Mouse (Mus musculus): ENCODE data around the gene Accs. TPM values are rescaled to one million over a fixed set of nuclear protein-coding genes. Genes with fewer than 3 reads are reported as not detected.

Gene Accs
- polyA plus RNA-seq, 1 experiment from 2014 or later: 8.8 TPM

DNA sequence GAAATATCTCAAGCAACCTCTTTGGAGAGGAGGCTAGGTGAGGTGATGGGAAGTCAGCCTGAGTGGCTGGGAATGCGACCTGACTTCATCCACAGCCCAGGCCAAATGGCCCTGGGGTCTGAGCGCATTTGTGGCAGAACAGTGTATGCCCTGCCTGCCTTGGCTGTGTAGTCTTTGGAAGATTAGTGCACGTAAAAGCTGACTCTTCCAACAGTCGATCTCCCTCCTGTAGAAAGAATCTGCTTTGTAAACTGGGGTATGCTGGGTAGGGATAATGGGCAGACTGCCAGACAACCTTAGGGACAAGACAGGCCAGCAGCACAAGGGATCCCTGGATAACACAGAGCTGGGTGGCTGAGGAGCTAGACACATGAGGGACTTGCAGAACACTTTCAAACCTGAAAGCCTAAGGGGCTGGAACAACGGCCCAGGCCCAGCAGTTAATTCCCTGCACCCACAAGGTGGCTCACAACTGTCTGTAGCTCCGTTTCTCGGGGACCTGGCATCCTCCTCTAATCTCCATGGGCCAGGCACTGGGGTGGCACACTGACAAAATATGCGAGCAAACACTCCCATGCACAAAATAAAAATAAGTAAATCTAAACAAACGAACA lies 65.7 kb downstream of the Accs start:
- H3K9ac ChIP-seq (ENCODE audit: low read length): no peak overlapping the region
- no peak overlapping the region for H3K27ac ChIP-seq (ENCODE audit: low read depth)
- H3K9me3 ChIP-seq (ENCODE audit: control insufficient read depth, low read length): no peaks in the 10 kb centered on the region
- no peak overlapping the region for H3K4me3 ChIP-seq (ENCODE audit: low read depth, low read length)
- peaks cover 11% of the 10 kb centered on the region for H3K4me1 ChIP-seq (replicated peaks; ENCODE audit: control insufficient read depth, insufficient read depth, low read length)
- H3K36me3 ChIP-seq (ENCODE audit: control insufficient read depth, insufficient read depth, low read length): 0 out of 2 replicates have a peak, but pooled peaks cover 13% of the 10 kb centered on the region
- DNase-seq (ENCODE audit: low spot score): no peak
- H3K27me3 ChIP-seq (replicated peaks; ENCODE audit: control insufficient read depth, insufficient read depth, low read length): 0 out of 2 replicates have a peak, but pooled peaks cover 2% of the 10 kb centered on the region
- ATAC-seq (replicated peaks; ENCODE audit: low FRiP score, low TSS enrichment, low read depth): no peak
- 76% methylated on average over 9 of the region's 9 CpGs for WGBS
- H3K4me2 ChIP-seq (ENCODE audit: low read length): no peak overlapping the region

Other genes starting within 250 kb of the Accs start
- 0.24 and 0.28 TPM in 2 replicates for gene Alx4, start 207.6 kb downstream of the Accs start, polyA plus RNA-seq (2014; fragmentation: Nextera tagmentation; extraction: Ambion mirVana)
- gene Ext2, start 27.4 kb downstream of the Accs start, polyA plus RNA-seq (2014; fragmentation: Nextera tagmentation; extraction: Ambion mirVana): 109 and 110 TPM in 2 replicates
- gene Accsl, start 19.2 kb upstream of the Accs start, polyA plus RNA-seq (2014; fragmentation: Nextera tagmentation; extraction: Ambion mirVana): 0.08 TPM in 1 of 2 replicates, not detected in the other
- 21.9 and 24.5 TPM in 2 replicates for gene Gm13889, start 107.3 kb upstream of the Accs start, polyA plus RNA-seq (2014; fragmentation: Nextera tagmentation; extraction: Ambion mirVana)
- gene Gm27027, start 146.4 kb upstream of the Accs start, polyA plus RNA-seq (2014; fragmentation: Nextera tagmentation; extraction: Ambion mirVana): not detected in 2 replicates
- gene Alkbh3, start 160.9 kb upstream of the Accs start, polyA plus RNA-seq (2014; fragmentation: Nextera tagmentation; extraction: Ambion mirVana): 64.3 and 70.5 TPM in 2 replicates